Mouse (Mus musculus): ENCODE data around the gene Rgs9bp.

Rgs9bp gene

DNA sequence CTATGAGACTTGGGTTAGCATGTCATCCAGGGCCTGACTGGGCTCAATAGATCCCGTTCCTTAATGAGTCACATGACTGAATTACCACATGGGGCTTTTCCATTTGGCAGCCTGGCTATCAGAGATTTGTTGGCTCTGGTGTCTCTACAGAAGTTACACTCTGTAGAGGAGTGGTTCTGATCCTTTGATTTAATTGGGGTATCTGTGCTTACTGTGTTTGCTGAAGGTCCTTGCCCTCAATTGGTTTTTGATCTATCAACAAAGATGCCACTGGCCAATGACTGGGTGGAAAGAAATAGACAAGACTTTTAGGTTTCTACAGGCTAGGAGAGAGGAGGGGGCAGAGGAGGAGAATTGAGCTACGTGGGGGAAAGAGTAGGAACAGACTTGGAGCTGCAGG, 26.7 kb downstream of the Rgs9bp start:
- CTCF ChIA-PET = interaction anchor here in 1 of 4 experiments (0.9 to 1.5 kb wide), 2 partner anchors 13 to 22 kb away, joined by 3 to 4 read pairs; no protein-coding TSS in a partner anchor
- POLR2A ChIA-PET = interaction anchor here in 1 of 4 experiments (1.0 kb wide), 1 partner anchor 27 kb away, joined by 4 read pairs; the partner anchor contains the start of genes Ankrd27 and Rgs9bp

DNA sequence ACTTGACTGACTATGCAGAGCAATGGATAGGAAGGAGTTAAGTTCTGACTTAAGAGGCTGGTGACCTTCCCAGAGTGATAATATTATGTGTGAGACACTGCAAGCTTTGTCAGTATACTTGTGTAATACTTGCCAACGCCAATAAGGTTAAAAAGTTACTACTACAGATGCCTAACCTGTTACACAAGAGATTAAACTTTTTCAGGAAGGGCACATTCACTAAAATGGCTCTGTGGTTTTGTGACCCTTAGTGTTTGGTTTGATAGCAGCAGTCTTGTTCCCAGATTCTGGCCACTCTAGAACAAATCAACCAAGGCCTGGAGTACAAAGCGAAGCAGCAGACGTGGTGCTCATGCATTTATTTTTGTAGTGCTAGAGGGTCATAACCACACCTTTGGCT, 27.8 kb downstream of the Rgs9bp start:
- ChIA-PET CTCF (no interaction called here), POLR2A (interaction anchor here in 2 of 4 experiments (0.8 to 7.8 kb wide), 3 partner anchors 11 to 28 kb away, joined by 3 to 54 read pairs (median 3); partner anchors contain the start of genes Ankrd27 (in 2 of the 2) and Rgs9bp (in 2 of the 2))

- POLR2A ChIA-PET = interaction anchor here in 2 of 4 experiments (0.7 to 7.8 kb wide), 6 partner anchors 11 to 49 kb away, joined by 3 to 54 read pairs (median 4); partner anchors contain the start of genes Ankrd27 (in 2 of the 2) and Rgs9bp (in 2 of the 2)
- CTCF ChIA-PET = no interaction called here
These were observed 28.5 kb downstream of the Rgs9bp start for GRCm38 (mm10) chr7:35556905-35557304.

- ChIA-PET CTCF (interaction anchor here in 2 of 4 experiments (1.0 to 3.2 kb wide), 6 partner anchors 10 to 72 kb away, joined by 3 to 16 read pairs (median 5); partner anchors contain the start of gene Rgs9bp (in 1 of the 2)), POLR2A (interaction anchor here (0.6 to 7.8 kb wide), 17 partner anchors 10 to 205 kb away, joined by 3 to 54 read pairs (median 4); partner anchors contain the start of genes Ankrd27 (in 3 of the 4) and Rgs9bp (in 2 of the 4))
These were observed 29.2 kb downstream of the Rgs9bp start, which contains the start of gene Nudt19 for GRCm38 (mm10) chr7:35556205-35556603. Gene Nudt19 (minus strand): TSS chr7:35556304.

GRCm38 (mm10) chr7:35555224-35556204, 29.9 kb downstream of the Rgs9bp start:
- ChIA-PET POLR2A (interaction anchor here (0.5 to 7.8 kb wide), 34 partner anchors 9 to 1220 kb away, joined by 3 to 54 read pairs (median 3); partner anchors contain the start of genes Ankrd27 (in 3 of the 4), Rgs9bp (in 2 of the 4), Rhpn2 (in 1 of the 4) and Slc7a9 (in 1 of the 4)), CTCF (interaction anchor here in 3 of 4 experiments (0.5 to 3.2 kb wide), 8 partner anchors 10 to 954 kb away, joined by 3 to 16 read pairs (median 4); partner anchors contain the start of gene Rgs9bp (in 1 of the 3))

GRCm38 (mm10) chr7:35554605-35555175, 30.7 kb downstream of the Rgs9bp start:
- CTCF ChIA-PET = interaction anchor here (0.9 to 3.2 kb wide), 8 partner anchors 9 to 74 kb away, joined by 3 to 16 read pairs (median 4); no protein-coding TSS in a partner anchor
- POLR2A ChIA-PET = interaction anchor here in 3 of 4 experiments (0.5 to 7.8 kb wide), 25 partner anchors 9 to 816 kb away, joined by 3 to 54 read pairs (median 3); partner anchors contain the start of genes Ankrd27 (in 3 of the 3), Rgs9bp (in 2 of the 3), Rhpn2 (in 1 of the 3) and Slc7a9 (in 1 of the 3)

- CTCF ChIA-PET = interaction anchor here in 3 of 4 experiments (0.5 to 3.2 kb wide), 15 partner anchors 8 to 1067 kb away, joined by 3 to 16 read pairs (median 3); partner anchors contain the start of gene Ankrd27 (in 1 of the 3)
These were observed 31.4 kb downstream of the Rgs9bp start for GRCm38 (mm10) chr7:35553751-35554604.

GRCm38 (mm10) chr7:35545881-35546280, 39.5 kb downstream of the Rgs9bp start:
- POLR2A ChIA-PET = interaction anchor here (0.6 to 1.9 kb wide), 15 partner anchors 8 to 218 kb away, joined by 3 to 10 read pairs (median 3); partner anchors contain the start of genes Ankrd27 (in 1 of the 4), Cep89 (in 1 of the 4), Faap24 (in 1 of the 4) and Tdrd12 (in 1 of the 4)
- CTCF ChIA-PET = interaction anchor here (0.6 to 1.5 kb wide), 52 partner anchors 8 to 626 kb away, joined by 3 to 16 read pairs (median 4); partner anchors contain the start of genes Rgs9bp (in 3 of the 4), Nudt19 (in 2 of the 4), Ankrd27 (in 1 of the 4) and Cep89 (in 1 of the 4)

More at GRCm38 (mm10) chr7:35553751-35554604, 31.4 kb downstream of the Rgs9bp start:
- POLR2A ChIA-PET = interaction anchor here (0.6 to 7.8 kb wide), 12 partner anchors 8 to 816 kb away, joined by 3 to 54 read pairs (median 4); partner anchors contain the start of genes Ankrd27 (in 3 of the 4) and Rgs9bp (in 2 of the 4)

GRCm38 (mm10) chr7:35537562-35537961, 47.8 kb downstream of the Rgs9bp start, which contains the start of gene Tdrd12:
Gene Tdrd12 (minus strand): TSS chr7:35537745.
- CTCF ChIA-PET = interaction anchor here in 1 of 4 experiments (1.6 kb wide), 1 partner anchor 45 kb away, joined by 4 read pairs; no protein-coding TSS in a partner anchor
- POLR2A ChIA-PET = interaction anchor here in 1 of 4 experiments (0.6 to 2.1 kb wide), 4 partner anchors 8 to 109 kb away, joined by 3 to 6 read pairs (median 4); partner anchors contain the start of genes Ankrd27 and Rgs9bp

GRCm38 (mm10) chr7:35535750-35536512, 49.5 kb downstream of the Rgs9bp start:
- CTCF ChIA-PET = interaction anchor here (0.6 to 1.5 kb wide), 9 partner anchors 10 to 269 kb away, joined by 3 to 7 read pairs (median 4); no protein-coding TSS in a partner anchor
- POLR2A ChIA-PET = interaction anchor here in 3 of 4 experiments (0.6 to 3.0 kb wide), 14 partner anchors 10 to 472 kb away, joined by 3 to 8 read pairs (median 3); partner anchors contain the start of genes Ankrd27 (in 1 of the 3), Cep89 (in 1 of the 3), Faap24 (in 1 of the 3) and Rgs9bp (in 1 of the 3)

DNA sequence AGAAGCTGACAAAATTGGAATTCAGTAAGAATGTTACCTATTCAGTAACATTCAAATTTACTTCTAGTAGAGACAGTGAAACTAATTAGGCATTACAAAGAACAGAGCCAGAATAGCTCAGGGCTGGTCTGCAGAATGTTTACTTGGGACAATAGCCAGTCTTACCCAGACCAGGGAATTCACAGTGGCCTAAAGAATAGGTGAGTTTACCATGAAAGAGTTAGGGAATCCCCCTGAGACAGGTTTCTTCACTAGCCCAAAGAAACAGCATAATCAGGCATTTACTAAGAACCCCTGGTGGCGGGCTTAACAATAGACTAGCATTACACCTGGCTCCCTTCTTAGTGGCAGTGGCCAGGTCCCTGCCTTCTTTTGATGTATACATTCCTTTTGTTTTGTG, 54.8 kb downstream of the Rgs9bp start:
- CTCF ChIA-PET = interaction anchor here in 2 of 4 experiments (0.7 to 2.5 kb wide), 2 partner anchors 15 to 1168 kb away, joined by 3 to 6 read pairs; no protein-coding TSS in a partner anchor
- POLR2A ChIA-PET = interaction anchor here in 3 of 4 experiments (0.8 to 2.5 kb wide), 15 partner anchors 10 to 1934 kb away, joined by 3 to 15 read pairs (median 5); partner anchors contain the start of genes Rgs9bp (in 3 of the 3), Ankrd27 (in 2 of the 3), Nudt19 (in 2 of the 3) and Cep89 (in 1 of the 3)

DNA sequence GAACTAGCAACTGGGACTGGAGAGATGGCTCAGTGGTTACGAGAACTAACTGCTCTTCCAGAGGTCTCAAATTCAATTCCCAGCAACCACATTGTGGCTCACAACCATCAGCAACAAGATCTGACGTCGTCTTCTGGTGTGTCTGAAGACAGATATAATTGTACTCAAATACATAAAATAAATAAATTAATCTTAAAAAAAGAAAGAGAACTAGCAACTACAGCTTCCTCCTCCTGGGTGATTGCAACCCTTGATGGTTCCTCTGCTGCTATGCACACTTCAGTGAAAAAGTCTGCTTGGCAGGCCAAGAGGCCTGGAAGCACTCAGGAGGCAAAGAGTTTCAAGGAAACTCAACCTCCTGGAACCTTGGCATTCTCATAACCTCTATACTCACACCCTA, 55.4 kb downstream of the Rgs9bp start:
- ChIA-PET CTCF (interaction anchor here in 2 of 4 experiments (0.7 to 2.5 kb wide), 2 partner anchors 16 to 1169 kb away, joined by 3 to 6 read pairs; no protein-coding TSS in a partner anchor), POLR2A (interaction anchor here in 3 of 4 experiments (0.5 to 2.5 kb wide), 16 partner anchors 10 to 1935 kb away, joined by 3 to 15 read pairs (median 4); partner anchors contain the start of genes Rgs9bp (in 3 of the 3), Ankrd27 (in 2 of the 3), Cep89 (in 2 of the 3) and Faap24 (in 2 of the 3))

Data from embryonic stem cell, embryonic (primary cell).